Mouse (Mus musculus) gastrocnemius, postnatal 10 days (tissue): ENCODE measurements around the gene Gucd1. TPM values are rescaled to one million over a fixed set of nuclear protein-coding genes. Genes with fewer than 3 reads are reported as not detected.
"Not testable (repeated sequence)": the region's sequence is repeated elsewhere in the genome, so short reads cannot be mapped to it uniquely, and the experiment has no call there.

Source experiments
- DNase-seq: peaks from one replicate; pipeline ENCODE4 v3.0.0; 2021; ENCODE audit warnings: mixed read lengths
- total RNA-seq, 2 experiments: library from RNA; stranded (reverse); gene quantifications; 2 replicates each; pipeline ENCODE4 v1.2.3; 2021

Gene Gucd1
- total RNA-seq, 2 experiments from 2014 or later = 46.9 to 47.5 TPM

- DNase-seq = no peak
Observed at GRCm38 (mm10) chr10:75536123-75536522, 18.4 kb upstream of the Gucd1 start.

DNA sequence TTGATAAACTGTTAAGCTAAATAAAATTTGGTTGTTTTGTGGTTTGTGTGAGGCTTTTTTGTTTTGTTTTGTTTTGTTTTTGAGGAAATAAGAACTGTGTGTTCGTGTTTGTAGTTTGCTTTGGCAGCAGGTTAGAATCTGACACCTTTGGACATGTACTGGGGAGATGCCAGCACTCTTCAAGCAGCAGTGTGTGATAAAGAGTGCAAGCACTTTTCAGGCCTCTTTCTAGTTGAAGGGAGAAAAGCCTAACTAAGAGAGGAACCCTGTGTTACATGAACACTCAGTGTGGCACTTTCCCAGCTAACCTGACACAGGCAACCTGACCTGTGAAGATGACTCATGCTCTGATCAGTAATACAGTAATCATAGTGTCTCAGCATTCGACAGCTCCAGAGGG is 17.7 kb upstream of the Gucd1 start:
- DNase-seq = no peak

DNA sequence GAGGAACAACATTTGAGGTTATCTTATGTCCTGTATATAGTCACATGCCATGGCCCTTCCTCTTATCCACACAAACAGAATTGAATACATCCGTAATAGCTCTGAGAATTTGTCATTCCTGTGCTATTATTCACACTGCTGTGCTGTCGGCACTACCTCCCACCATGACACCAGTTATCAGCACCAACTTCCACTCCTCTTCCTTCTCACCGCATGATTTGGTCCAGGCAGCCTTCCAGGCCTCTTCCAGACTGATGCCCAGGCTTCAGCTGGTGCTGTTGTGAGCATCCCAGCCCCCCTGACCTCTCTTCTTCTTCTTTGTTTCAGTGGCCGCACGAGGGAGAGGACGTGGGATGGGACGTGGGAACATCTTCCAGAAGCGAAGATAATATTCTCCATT is 17.2 kb upstream of the Gucd1 start:
- no peak for DNase-seq

DNA sequence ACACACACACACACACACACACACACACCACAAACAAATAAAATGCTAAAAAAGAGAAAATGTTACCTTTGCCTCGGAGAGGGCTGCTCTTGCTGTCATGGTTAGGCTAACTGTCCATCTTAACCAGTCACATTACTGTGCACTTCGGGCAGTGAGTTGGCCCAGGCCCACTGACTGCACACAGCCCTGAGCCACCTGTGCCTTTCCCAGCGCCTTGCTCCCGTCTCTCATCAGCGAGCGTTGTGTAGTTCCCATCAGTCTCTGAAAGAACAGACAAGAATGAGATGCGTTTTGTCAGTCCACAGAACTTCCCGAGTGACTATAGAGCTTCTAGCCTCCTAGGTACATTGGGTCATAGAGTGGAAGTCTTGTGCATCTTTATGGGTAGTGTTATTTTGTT is 16.4 kb upstream of the Gucd1 start:
- DNase-seq = no peak

DNA sequence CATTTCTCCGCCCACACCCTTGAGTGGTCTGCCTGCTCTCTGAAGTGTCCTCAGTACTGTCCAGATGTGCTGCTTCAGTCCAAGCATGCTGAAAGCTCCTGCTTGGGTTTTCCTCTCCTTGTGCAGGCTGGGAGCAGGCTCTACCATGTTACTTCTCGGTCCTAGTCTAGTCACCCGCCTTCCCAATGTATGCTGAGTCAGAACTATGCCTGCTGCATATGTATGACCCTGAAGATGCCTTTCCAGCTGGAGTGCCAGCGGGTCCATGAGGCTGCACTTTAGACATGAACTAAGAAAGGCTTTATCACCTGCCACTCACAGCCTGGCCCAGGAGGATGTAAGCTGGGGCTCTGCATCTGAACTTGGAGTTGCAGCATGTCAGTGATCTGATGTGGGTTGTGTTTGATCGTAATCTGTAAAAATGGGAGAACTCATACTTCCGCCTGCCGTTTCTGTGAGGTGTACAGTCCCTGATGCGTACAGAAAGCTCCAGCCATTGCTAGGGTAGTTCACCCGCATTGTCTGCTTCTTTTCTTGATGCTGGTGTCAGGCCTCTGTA is 13.8 kb upstream of the Gucd1 start:
- DNase-seq = no peak

DNA sequence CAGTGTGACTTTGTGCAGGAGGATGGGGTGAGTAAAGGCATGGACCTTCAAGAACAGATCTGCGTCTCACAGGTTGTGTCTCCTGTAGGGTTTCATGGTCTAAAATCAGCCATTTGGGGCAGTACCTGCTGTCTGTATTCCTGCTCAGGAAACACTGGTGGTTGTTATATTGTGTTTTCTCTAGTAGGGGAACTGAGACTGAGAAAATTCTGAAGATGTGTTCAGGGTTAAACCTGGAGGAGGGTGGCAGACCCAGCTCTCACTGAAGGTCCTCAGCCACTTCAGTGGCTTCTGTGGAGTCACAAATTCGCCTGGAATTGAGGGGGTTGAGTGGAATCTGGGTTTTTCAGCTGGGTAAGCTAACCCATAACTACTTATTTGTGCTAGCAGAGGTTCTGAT is 12.6 kb upstream of the Gucd1 start:
- DNase-seq = no peak

GRCm38 (mm10) chr10:75525450-75525849 is 7.7 kb upstream of the Gucd1 start:
- not testable (repeated sequence) for DNase-seq

- no peak for DNase-seq
Observed at GRCm38 (mm10) chr10:75521643-75522042, 3.9 kb upstream of the Gucd1 start.

GRCm38 (mm10) chr10:75520581-75520980 is 2.8 kb upstream of the Gucd1 start:
- peak; percentile 26 for DNase-seq

- DNase-seq = peak; percentile 89
Observed at GRCm38 (mm10) chr10:75517073-75517757, 557 bp downstream of the Gucd1 start, which contains the start of gene Snrpd3. Gene Snrpd3, plus strand, starts transcription at chr10:75517551.

- no peak for DNase-seq
Observed at GRCm38 (mm10) chr10:75516724-75517072, 1.1 kb downstream of the Gucd1 start.

- DNase-seq = no peak
Observed at GRCm38 (mm10) chr10:75516038-75516723, 1.6 kb downstream of the Gucd1 start.

DNA sequence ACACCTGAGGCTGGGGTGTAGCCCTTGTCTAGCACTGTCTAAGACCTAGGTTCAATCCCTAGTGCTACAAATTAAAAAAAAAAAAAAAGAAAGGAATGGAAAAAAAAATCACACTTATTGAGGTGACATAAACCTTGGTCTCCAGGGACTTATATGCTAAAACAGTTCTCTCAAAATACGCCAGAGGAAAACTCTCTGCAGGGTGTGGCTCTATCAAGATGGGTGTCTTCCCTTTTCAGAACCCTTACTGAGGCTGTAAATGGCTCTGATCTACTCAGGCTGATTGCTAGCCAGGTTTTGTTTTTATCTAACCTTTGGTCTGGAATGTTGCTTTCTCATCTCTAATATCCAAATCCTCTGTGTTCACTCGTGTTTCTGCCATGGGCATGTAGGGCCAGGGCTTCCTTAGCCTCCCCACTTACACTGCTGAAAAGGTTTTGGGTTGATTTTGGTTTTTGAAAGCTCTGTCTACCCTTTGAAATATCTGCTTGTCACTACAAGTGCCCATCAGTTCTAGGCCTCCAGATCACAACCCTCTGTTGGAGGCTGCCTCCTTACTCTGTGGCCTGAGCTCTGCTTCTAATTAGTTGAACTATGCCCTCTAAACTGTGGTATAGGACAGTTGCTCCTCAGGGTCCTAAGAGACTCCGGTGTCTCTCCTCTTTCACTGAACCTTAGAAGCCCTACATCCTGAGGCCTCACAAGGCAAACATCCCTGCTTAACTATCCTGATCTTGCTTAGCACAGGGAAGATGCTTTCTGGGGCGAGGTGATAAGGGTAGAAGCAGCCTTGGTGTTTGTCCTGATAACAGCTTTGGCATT is 2.3 kb downstream of the Gucd1 start:
- DNase-seq = no peak

GRCm38 (mm10) chr10:75514361-75514760 is 3.4 kb downstream of the Gucd1 start:
- no peak for DNase-seq

DNA sequence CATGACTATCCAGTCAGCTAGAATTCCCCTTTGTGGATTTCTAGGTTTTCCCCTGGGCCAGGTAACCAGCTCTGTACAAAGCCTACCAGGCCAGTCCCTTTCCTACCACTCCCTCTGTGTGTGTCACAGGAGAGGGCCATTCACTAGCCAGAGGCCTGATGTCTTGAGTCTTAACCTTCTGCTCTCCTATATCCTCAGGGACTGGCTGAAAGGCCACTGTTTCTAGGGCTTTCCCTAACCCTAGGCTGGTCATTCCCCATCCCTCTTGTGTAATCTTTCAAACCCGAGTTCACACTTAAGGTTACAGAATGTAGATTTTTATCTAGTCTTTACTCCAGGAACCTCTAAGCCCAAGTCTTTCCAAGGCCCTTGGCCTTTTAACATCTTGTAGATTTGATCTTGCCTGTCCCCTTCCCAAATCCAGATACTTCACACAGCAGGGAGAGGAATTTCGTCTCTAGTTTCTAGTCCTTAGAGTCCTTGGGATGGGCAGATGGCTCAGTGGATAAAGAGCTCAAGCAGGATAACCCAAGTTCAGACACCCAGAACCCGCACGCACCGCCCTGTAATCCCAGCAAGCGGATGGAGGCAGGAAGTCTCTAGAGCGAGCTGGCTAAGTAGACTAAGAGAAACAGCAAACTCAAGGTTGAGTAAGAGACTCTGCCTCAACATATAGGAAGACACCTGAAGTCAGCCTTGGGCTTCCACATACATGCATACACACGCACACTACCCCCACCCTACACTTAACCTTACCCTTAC is 4.3 kb downstream of the Gucd1 start:
- DNase-seq = no peak

GRCm38 (mm10) chr10:75512796-75513195 is 5.0 kb downstream of the Gucd1 start:
- no peak for DNase-seq

GRCm38 (mm10) chr10:75511897-75512296 is 5.9 kb downstream of the Gucd1 start:
- no peak for DNase-seq

- DNase-seq = no peak
Observed at GRCm38 (mm10) chr10:75511060-75511459, 6.7 kb downstream of the Gucd1 start.

DNA sequence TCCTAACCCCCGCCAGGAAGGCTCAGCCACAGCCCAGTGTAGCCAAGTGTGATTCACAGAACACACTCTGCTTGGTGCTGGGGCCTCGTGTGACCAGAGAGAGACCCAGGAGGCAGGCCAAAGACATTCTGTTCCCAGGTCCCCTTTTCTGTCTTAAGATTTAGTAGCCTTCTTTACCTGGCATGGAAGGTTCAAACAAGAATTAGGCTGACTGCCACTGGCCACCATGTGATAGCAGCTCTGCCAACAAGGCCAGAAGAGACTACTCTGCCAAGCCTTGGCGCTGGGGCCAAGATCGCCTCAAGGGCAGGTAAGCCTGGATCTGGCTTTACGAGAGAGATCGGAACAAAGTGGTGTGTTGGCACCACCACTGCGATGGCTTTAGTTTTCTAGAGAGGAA is 7.3 kb downstream of the Gucd1 start:
- peak; percentile 41 for DNase-seq

DNA sequence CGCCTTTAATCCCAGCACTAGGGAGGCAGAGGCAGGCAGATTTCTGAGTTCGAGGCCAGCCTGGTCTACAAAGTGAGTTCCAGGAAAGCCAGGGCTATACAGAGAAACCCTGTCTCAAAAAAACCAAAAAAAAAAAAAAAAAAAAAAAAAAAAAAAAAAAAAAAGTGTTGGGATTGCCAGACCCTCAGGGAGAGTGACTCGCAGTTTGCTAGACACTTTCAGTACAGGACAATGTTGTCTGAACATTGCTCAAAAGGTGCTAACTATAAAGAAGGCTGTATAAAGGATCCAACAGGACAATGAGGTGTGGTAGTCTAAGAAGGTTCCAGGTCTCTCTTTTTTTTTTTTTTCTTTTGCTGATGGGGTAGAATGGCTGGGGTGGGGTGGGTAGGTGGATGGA is 11.8 kb downstream of the Gucd1 start:
- not testable (repeated sequence) for DNase-seq

DNA sequence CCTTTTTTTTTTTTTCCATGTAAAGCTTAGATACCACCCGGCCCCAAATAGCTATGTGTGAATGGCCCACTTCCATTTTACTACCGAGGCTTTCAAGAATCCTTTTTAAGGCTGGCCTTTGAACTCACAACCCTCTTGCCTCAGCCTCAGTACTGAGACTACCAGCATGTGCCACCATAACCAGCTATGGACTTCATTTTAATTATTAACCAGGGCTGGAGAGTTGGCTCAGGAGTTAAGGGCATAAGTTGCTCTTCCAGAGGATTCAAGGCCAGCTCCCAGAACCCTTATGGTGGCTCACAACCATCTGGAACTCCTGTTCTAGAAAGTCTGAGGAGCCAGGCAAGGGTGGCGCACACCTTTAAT is 12.7 kb downstream of the Gucd1 start:
- no peak for DNase-seq
